Mouse (Mus musculus): Measurements from ENCODE around the gene Gm20458. TPM values are rescaled to one million over a fixed set of nuclear protein-coding genes. Genes with fewer than 3 reads are reported as not detected.

The Gm20458 gene
- total and polyA plus RNA-seq, 3 experiments = 8.0 to 17.2 (median 9.2) TPM

GRCm38 (mm10) chr2:164512121-164512909, 51.5 kb downstream of the Gm20458 start:
- H3K4me3 ChIP-seq = no peak overlapping the region
- DNase-seq = peak in 1 of 2 experiments; percentile 41
- 0 out of 2 replicates have a peak, but pooled peaks have one; percentile 23 for TF ChIP-seq POLR2A (IDR thresholded peaks at IDR 0.05; ENCODE audit: insufficient read depth, low read depth, low read length)
- 0 out of 2 replicates have a peak, but pooled peaks have one; percentile 44 for TF ChIP-seq EP300 (IDR thresholded peaks at IDR 0.05; ENCODE audit: insufficient read depth, low read depth, low read length)
- no peak for TF ChIP-seq CTCF (IDR thresholded peaks at IDR 0.05)
- no peaks in the 10 kb centered on the region for H3K27me3 ChIP-seq (ENCODE audit: control insufficient read depth, insufficient read depth, low read length)
- intact Hi-C loops (cut with DNase I) = no loop called here
- H3K79me2 ChIP-seq (replicated peaks; ENCODE audit: control insufficient read depth, insufficient read depth, low read length) = no peaks in the 10 kb centered on the region
- H3K9ac ChIP-seq (ENCODE audit: low read depth, low read length) = no peak overlapping the region
- peaks cover 11% of the 10 kb centered on the region for H3K4me1 ChIP-seq (ENCODE audit: control insufficient read depth, insufficient read depth, low read length)
- H3K36me3 ChIP-seq (ENCODE audit: control insufficient read depth, insufficient read depth, low read length) = no peaks in the 10 kb centered on the region
- 38% methylated on average over 12 of the region's 14 CpGs for WGBS
- H3K27ac ChIP-seq = peak overlapping the region; percentile 66

GRCm38 (mm10) chr2:164513389-164513788, 52.6 kb downstream of the Gm20458 start:
- TF ChIP-seq CTCF (IDR thresholded peaks at IDR 0.05) (no peak), POLR2A (IDR thresholded peaks at IDR 0.05; ENCODE audit: insufficient read depth, low read depth, low read length) (peak; percentile 31; the same call in 1 of the 2 replicates), EP300 (IDR thresholded peaks at IDR 0.05; ENCODE audit: insufficient read depth, low read depth, low read length) (peak; percentile 78; the same call in 1 of the 2 replicates)
- H3K9ac ChIP-seq (ENCODE audit: low read depth, low read length) = no peak overlapping the region
- H3K27me3 ChIP-seq (ENCODE audit: control insufficient read depth, insufficient read depth, low read length) = no peaks in the 10 kb centered on the region
- intact Hi-C loops (cut with DNase I) = no loop called here
- peak overlapping the region; percentile 66 for H3K27ac ChIP-seq
- 32% methylated on average over 8 of the region's 8 CpGs for WGBS
- H3K4me1 ChIP-seq (ENCODE audit: control insufficient read depth, insufficient read depth, low read length) = peaks cover 11% of the 10 kb centered on the region
- H3K4me3 ChIP-seq = no peak overlapping the region
- DNase-seq = peak; percentile 55 to 74
- no peaks in the 10 kb centered on the region for H3K79me2 ChIP-seq (replicated peaks; ENCODE audit: control insufficient read depth, insufficient read depth, low read length)
- no peaks in the 10 kb centered on the region for H3K36me3 ChIP-seq (ENCODE audit: control insufficient read depth, insufficient read depth, low read length)

GRCm38 (mm10) chr2:164514916-164515315, 54.1 kb downstream of the Gm20458 start:
- Histone ChIP-seq H3K4me3 (no peak overlapping the region), H3K79me2 (replicated peaks; ENCODE audit: control insufficient read depth, insufficient read depth, low read length) (no peaks in the 10 kb centered on the region), H3K4me1 (ENCODE audit: control insufficient read depth, insufficient read depth, low read length) (peaks cover 11% of the 10 kb centered on the region), H3K9ac (ENCODE audit: low read depth, low read length) (no peak overlapping the region), H3K27ac (no peak overlapping the region; the same call in 1 of the 2 replicates), H3K36me3 (ENCODE audit: control insufficient read depth, insufficient read depth, low read length) (no peaks in the 10 kb centered on the region), H3K27me3 (ENCODE audit: control insufficient read depth, insufficient read depth, low read length) (no peaks in the 10 kb centered on the region)
- intact Hi-C loops (cut with DNase I) = no loop called here
- 76% methylated on average over 3 of the region's 3 CpGs for WGBS
- no peak for TF ChIP-seq POLR2A (IDR thresholded peaks at IDR 0.05; ENCODE audit: insufficient read depth, low read depth, low read length)
- no peak for TF ChIP-seq CTCF (IDR thresholded peaks at IDR 0.05)
- no peak for TF ChIP-seq EP300 (IDR thresholded peaks at IDR 0.05; ENCODE audit: insufficient read depth, low read depth, low read length)
- no peak for DNase-seq

- intact Hi-C loops (cut with DNase I) = loop anchor here (2.0 kb wide), 1 partner anchor 29 kb away; the partner anchor contains the start of gene Dbndd2
- H3K79me2 ChIP-seq (replicated peaks; ENCODE audit: control insufficient read depth, insufficient read depth, low read length) = no peaks in the 10 kb centered on the region
- no peaks in the 10 kb centered on the region for H3K36me3 ChIP-seq (ENCODE audit: control insufficient read depth, insufficient read depth, low read length)
- no peak for TF ChIP-seq CTCF (IDR thresholded peaks at IDR 0.05)
- no peak for TF ChIP-seq POLR2A (IDR thresholded peaks at IDR 0.05; ENCODE audit: insufficient read depth, low read depth, low read length)
- TF ChIP-seq EP300 (IDR thresholded peaks at IDR 0.05; ENCODE audit: insufficient read depth, low read depth, low read length) = no peak
- H3K4me1 ChIP-seq (ENCODE audit: control insufficient read depth, insufficient read depth, low read length) = peaks cover 11% of the 10 kb centered on the region
- H3K4me3 ChIP-seq = no peak overlapping the region
- no peaks in the 10 kb centered on the region for H3K27me3 ChIP-seq (ENCODE audit: control insufficient read depth, insufficient read depth, low read length)
- no peak overlapping the region for H3K27ac ChIP-seq
- 55% methylated on average over 9 of the region's 9 CpGs for WGBS
- DNase-seq = no peak
- no peak overlapping the region for H3K9ac ChIP-seq (ENCODE audit: low read depth, low read length)
Observed at GRCm38 (mm10) chr2:164515897-164516296, 55.1 kb downstream of the Gm20458 start.

- Histone ChIP-seq H3K27ac (no peak overlapping the region), H3K79me2 (replicated peaks; ENCODE audit: control insufficient read depth, insufficient read depth, low read length) (no peaks in the 10 kb centered on the region), H3K36me3 (ENCODE audit: control insufficient read depth, insufficient read depth, low read length) (no peaks in the 10 kb centered on the region), H3K27me3 (ENCODE audit: control insufficient read depth, insufficient read depth, low read length) (no peaks in the 10 kb centered on the region), H3K9ac (ENCODE audit: low read depth, low read length) (no peak overlapping the region), H3K4me3 (no peak overlapping the region), H3K4me1 (ENCODE audit: control insufficient read depth, insufficient read depth, low read length) (peaks cover 11% of the 10 kb centered on the region)
- TF ChIP-seq POLR2A (IDR thresholded peaks at IDR 0.05; ENCODE audit: insufficient read depth, low read depth, low read length) (no peak), CTCF (IDR thresholded peaks at IDR 0.05) (no peak), EP300 (IDR thresholded peaks at IDR 0.05; ENCODE audit: insufficient read depth, low read depth, low read length) (no peak)
- 75% methylated on average over 11 of the region's 11 CpGs for WGBS
- intact Hi-C loops (cut with DNase I) = loop anchor here (2.0 kb wide), 1 partner anchor 30 kb away; the partner anchor contains the start of gene Dbndd2
- DNase-seq = no peak
Observed at GRCm38 (mm10) chr2:164516592-164516991, 55.8 kb downstream of the Gm20458 start.

Data from heart, adult 2 months (tissue).